Mouse (Mus musculus) small intestine, adult 2 months (tissue): Measurements from ENCODE around the gene Olfr1423. TPM values are rescaled to one million over a fixed set of nuclear protein-coding genes. Genes with fewer than 3 reads are reported as not detected.

Experiments
- H3K27ac ChIP-seq: fragments of 200-500 bp; 2 replicates; pipeline ENCODE4 v1.5.1; 2012; ENCODE audit warnings: low read depth, low read length, control low read depth, inconsistent platforms; ENCODE audit not compliant: insufficient read depth
- H3K27me3 ChIP-seq: fragments of 200-500 bp; 2 replicates; pipeline ENCODE4 v1.6.1; 2012; ENCODE audit warnings: mild to moderate bottlenecking, moderate library complexity, low read length, inconsistent platforms; ENCODE audit not compliant: control insufficient read depth, insufficient read depth
- H3K36me3 ChIP-seq: fragments of 200-500 bp; 2 replicates; pipeline ENCODE4 v1.6.1; 2012; ENCODE audit warnings: mild to moderate bottlenecking, low read length, control low read depth, inconsistent platforms; ENCODE audit not compliant: control insufficient read depth, insufficient read depth
- H3K4me1 ChIP-seq: fragments of 200-500 bp; 2 replicates; pipeline ENCODE4 v1.6.1; 2012; ENCODE audit warnings: low read length, inconsistent platforms, mixed read lengths; ENCODE audit not compliant: control insufficient read depth, insufficient read depth, insufficient read length
- H3K4me3 ChIP-seq: fragments of 200-500 bp; 2 replicates; pipeline ENCODE4 v1.5.1; 2012; ENCODE audit warnings: low read depth, mild to moderate bottlenecking, control low read depth, inconsistent platforms, low read length, moderate library complexity
- CTCF ChIP-seq: fragments of 200-500 bp; IDR thresholded peaks from 2 replicates; pipeline ENCODE4 v1.5.1; 2012; ENCODE audit warnings: low read depth, mild to moderate bottlenecking, control low read depth, inconsistent platforms, low read length, moderate library complexity, mixed read lengths; ENCODE audit not compliant: insufficient replicate concordance, insufficient read length; ENCODE audit errors: extremely low read depth
- POLR2A ChIP-seq: fragments of 200-500 bp; IDR thresholded peaks from 2 replicates; pipeline ENCODE4 v1.6.1; 2012; ENCODE audit warnings: low read depth, mild to moderate bottlenecking, control low read depth, inconsistent platforms, low read length, moderate library complexity
- WGBS: fragments of 180-500 bp; shearing (Covaris S2); methylation state at CpG from one replicate; pipeline ENCODE4 v1.1.7; 2018; 5-methylcytosine and 5-hydroxymethylcytosine counted together
- polyA plus RNA-seq: library from polyadenylated mRNA; depleted of rRNA; stranded (reverse); fragments of >200 nt; gene quantifications from 2 replicates; pipeline ENCODE4 v1.2.3, GENCODE M21; 2012

The Olfr1423 gene
- polyA plus RNA-seq, 1 experiment = not detected

DNA sequence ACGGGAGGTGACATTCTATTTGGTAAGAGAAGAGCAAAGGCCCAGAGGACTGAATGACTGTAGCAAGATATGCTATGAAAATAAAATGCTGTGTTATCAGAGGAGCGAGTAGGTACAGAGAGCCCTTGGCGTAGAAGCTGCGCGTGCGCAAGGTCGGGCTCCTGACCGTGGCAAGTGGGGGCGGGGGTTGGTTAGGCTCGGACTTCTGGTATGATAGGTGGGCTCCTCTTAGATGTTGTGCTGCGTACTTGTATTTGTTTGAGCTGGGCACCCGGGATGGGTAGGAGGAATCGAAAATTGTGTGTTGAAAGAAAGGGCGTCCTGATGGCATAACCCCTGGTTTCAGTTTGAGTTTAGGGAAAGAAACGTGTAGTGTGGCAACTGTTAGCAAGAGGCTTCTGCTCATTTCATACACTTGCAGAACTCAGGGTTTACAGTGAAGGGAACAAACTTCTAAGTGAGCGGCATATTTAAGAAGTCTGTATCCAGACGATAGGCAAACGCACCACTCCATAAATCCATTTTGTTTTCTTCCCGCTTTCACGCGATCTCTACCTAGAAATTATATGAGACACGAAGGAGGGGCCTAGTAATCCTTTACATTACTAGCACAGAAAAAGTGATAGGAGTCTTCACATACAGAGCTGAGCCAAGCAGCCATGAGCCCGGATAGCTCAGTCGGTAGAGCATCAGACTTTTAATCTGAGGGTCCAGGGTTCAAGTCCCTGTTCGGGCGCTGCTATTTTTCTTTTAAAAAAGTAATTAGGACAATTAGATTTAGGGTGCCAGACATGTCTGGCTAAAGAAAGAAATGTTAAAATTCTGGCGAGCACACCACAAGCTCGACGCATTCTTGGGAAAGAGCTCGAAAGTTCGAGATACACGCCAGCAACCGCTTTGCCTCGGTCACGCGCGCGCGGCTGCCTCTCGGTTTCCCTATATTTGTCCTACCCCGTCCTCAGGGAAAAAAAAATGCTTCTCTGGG is 35.4 kb downstream of the Olfr1423 start:
- H3K27ac ChIP-seq = peak overlapping the region; percentile 96
- H3K4me3 ChIP-seq = peak overlapping the region; percentile 81
- H3K36me3 ChIP-seq = no peaks in the 10 kb centered on the region
- no peak for TF ChIP-seq CTCF
- TF ChIP-seq POLR2A = peak; percentile 57
- H3K27me3 ChIP-seq = no peaks in the 10 kb centered on the region
- H3K4me1 ChIP-seq = peaks cover 12% of the 10 kb centered on the region; the same call in 1 of the 2 replicates
- under 1% methylated on average over 41 of the region's 41 CpGs for WGBS

DNA sequence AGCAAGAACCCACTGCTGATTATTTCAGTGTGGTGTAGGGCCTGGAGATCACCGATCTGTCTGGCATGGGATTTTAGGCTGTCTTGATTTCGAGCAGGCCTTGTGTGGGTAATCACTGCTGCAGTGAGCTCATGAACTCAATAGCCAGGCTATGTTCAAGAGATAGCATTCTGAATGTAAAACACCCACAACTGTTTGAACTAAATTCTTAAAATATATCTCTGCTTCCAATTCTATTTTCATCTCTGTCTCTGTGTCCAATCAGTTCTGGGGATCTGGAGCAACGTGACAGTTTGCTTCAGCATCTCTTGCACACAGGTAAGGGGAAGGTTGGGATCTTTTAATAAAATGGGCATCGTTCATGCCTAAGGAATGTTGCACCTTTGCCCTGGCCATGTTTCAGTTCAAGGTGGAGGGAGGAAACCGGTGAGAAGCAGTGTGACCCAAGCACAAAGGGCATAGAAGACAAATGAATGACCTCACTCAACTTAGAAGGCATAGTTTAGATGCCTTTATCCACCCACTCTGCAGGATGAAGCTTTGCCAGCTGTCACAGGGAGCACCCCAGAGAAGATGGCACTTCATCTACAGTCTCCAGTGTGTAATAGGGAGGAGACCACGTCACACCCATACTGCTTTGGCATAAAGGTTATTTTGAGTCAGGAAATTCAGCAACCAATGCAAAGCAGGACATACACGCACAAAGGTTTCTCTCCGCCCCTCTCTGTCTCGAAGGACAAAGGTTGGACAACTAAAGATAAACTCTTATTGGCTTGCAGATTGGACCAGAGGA is 36.7 kb downstream of the Olfr1423 start:
- Histone ChIP-seq H3K4me1 (peaks cover 12% of the 10 kb centered on the region; the same call in 1 of the 2 replicates), H3K27me3 (no peaks in the 10 kb centered on the region), H3K27ac (peak overlapping the region; percentile 76), H3K36me3 (no peaks in the 10 kb centered on the region), H3K4me3 (no peak overlapping the region)
- TF ChIP-seq POLR2A = no peak
- 31% methylated on average over 9 of the region's 9 CpGs for WGBS

DNA sequence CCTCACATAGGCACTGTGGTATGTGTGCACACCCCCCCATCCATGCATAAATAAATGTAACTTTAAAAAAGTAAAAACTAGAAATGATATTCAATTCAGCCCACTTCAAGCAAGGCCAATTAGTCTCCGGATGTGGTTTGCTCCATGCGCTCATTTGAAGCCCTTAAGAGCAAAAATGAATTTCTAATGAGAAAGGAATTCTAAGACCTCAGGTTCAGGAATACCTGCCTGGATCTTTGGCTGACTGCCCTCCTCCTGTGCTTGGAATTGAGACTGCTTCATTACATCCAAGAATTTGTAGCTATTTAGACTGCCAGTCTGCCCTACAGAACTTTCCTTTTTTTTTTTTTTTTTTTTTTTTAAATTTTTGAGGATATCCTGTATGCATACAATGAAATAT is 37.5 kb downstream of the Olfr1423 start:
- H3K27ac ChIP-seq = no peak overlapping the region; the same call in 1 of the 2 replicates
- WGBS = 92% methylated on average over 2 of the region's 2 CpGs
- peaks cover 12% of the 10 kb centered on the region; the same call in 1 of the 2 replicates for H3K4me1 ChIP-seq
- H3K27me3 ChIP-seq = no peaks in the 10 kb centered on the region
- TF ChIP-seq CTCF = no peak
- TF ChIP-seq POLR2A = no peak
- no peaks in the 10 kb centered on the region for H3K36me3 ChIP-seq
- H3K4me3 ChIP-seq = no peak overlapping the region

DNA sequence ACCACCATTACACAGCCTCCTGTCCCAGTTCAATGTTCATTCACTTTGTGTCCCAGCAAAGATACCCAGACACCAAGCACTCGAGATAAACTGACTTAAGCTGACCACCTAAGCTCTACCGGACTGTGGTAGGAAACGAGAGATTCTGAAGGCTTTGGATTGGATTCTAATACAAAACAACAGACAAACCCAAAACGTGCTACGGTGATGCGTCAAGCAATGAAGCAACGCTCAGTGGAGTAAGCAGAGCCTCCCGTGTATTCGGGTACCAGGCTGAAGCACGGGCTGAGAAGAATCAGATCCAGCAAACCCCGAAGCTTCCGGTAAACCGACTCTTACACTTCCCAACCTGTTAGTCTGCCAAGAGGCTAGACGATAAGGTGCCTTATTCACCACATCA is 38.3 kb downstream of the Olfr1423 start:
- Histone ChIP-seq H3K4me3 (no peak overlapping the region), H3K4me1 (peaks cover 12% of the 10 kb centered on the region; the same call in 1 of the 2 replicates), H3K27ac (no peak overlapping the region), H3K36me3 (no peaks in the 10 kb centered on the region), H3K27me3 (no peaks in the 10 kb centered on the region)
- TF ChIP-seq POLR2A (no peak), CTCF (no peak)
- WGBS = 71% methylated on average over 14 of the region's 14 CpGs

- H3K4me3 ChIP-seq = no peak overlapping the region
- WGBS = 6% methylated on average over 11 of the region's 11 CpGs
- no peaks in the 10 kb centered on the region for H3K36me3 ChIP-seq
- peaks cover 10% of the 10 kb centered on the region; the same call in 1 of the 2 replicates for H3K4me1 ChIP-seq
- TF ChIP-seq POLR2A = no peak
- no peak for TF ChIP-seq CTCF
- no peaks in the 10 kb centered on the region for H3K27me3 ChIP-seq
- H3K27ac ChIP-seq = no peak overlapping the region
Measured at GRCm38 (mm10) chr19:12002125-12002524, 39.0 kb downstream of the Olfr1423 start.

DNA sequence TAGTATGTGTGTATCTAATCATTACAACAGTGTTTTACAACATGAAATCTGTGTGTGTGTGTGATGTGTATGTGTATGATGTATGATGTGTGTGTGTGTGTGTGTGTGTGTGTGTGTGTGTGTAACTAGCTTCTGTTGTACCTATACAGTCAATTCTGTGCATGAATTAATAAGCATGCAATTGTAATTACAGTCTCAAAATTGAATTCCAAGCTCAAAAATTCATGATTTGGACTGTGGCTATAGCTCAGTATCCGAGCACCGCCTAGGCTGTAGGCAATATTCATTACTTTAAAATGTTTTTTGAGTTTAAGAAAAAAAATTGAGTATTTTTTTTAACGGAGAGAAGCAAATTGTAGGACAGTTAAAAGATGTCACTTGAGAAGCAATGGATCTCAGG is 39.4 kb downstream of the Olfr1423 start:
- Histone ChIP-seq H3K27ac (no peak overlapping the region), H3K4me1 (peaks cover 10% of the 10 kb centered on the region; the same call in 1 of the 2 replicates), H3K4me3 (no peak overlapping the region), H3K27me3 (no peaks in the 10 kb centered on the region), H3K36me3 (no peaks in the 10 kb centered on the region)
- no peak for TF ChIP-seq POLR2A
- TF ChIP-seq CTCF = no peak
- 49% methylated on average over 3 of the region's 3 CpGs for WGBS
